Mouse (Mus musculus): Measurements from ENCODE around the gene Mx1. TPM values are rescaled to one million over a fixed set of nuclear protein-coding genes. Genes with fewer than 3 reads are reported as not detected.

The Mx1 gene
- polyA plus RNA-seq, 1 experiment, result 0.96 TPM

Other genes with a start within 250 kb of the Mx1 start
- gene Bace2, start 106.2 kb downstream of the Mx1 start, polyA plus RNA-seq (2012; rRNA removed), result 3.5 and 4.4 TPM in 2 replicates
- gene Fam3b, start 51.9 kb upstream of the Mx1 start, polyA plus RNA-seq (2012; rRNA removed), result 0.18 and 0.47 TPM in 2 replicates
- 9.4 and 10.1 TPM in 2 replicates for gene Tmprss2, start 148.3 kb upstream of the Mx1 start, polyA plus RNA-seq (2012; rRNA removed)